Mouse (Mus musculus) urinary bladder, adult 2 months (tissue): ENCODE data around the gene Fbxo3. TPM values are rescaled to one million over a fixed set of nuclear protein-coding genes. Genes with fewer than 3 reads are reported as not detected.
"Not testable (repeated sequence)": the region's sequence is repeated elsewhere in the genome, so short reads cannot be mapped to it uniquely, and the experiment has no call there.

Source experiments
- DNase-seq: peaks from one replicate; pipeline ENCODE4 v3.0.0; 2022; ENCODE audit warnings: low spot score
- polyA plus RNA-seq: library from polyadenylated mRNA; depleted of rRNA; stranded (reverse); fragments of >200 nt; gene quantifications from 2 replicates; pipeline ENCODE4 v1.2.3, GENCODE M21; 2012; rRNA removed

Gene Fbxo3
- polyA plus RNA-seq, result 51.2 and 54.3 TPM in 2 replicates

- peak; percentile 68 for DNase-seq
Observed at GRCm38 (mm10) chr2:104027458-104028138, at the start of gene Fbxo3. Fbxo3 (plus strand) TSS chr2:104027721.

DNA sequence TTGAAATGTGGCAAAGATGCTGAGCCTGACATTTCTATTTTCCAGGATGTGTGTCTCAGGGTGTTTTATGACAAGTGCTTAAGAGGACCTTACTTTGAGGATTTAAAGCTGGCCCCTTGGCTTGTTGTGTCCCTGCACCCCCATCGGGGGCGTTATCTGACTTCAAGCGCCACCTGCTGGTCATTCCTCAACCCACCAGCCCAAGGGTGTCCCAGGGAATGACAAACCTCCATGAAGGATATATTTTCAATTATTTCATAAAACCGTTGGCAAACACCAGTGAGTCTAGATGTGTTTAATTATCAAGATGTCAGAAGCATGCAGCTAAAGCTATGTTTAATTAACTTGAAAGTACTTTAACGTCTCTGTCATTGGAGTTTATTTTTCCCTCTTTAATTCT, 45.3 kb upstream of the Fbxo3 start:
- DNase-seq, result peak; percentile 52

DNA sequence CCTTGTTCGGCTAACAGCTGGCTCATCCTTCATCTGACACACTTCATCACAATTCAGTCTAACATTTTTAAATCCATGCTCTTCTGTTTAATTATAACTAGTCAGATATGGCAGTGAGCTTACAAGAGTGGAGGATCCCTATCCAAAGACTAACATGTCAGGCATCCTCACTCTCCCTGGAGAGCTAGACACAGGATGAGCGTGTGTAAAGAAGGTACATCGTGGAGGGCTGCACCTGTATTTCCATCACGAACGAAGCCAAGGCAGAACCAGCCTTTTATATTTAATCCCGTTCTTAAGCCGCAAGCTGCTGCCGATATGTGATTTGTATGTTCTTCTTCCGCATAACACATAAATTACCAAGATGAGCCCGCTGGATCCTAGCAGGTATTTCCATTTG, 44.4 kb upstream of the Fbxo3 start:
- DNase-seq, result no peak

- DNase-seq, result not testable (repeated sequence)
Observed at GRCm38 (mm10) chr2:103987595-103987994, 39.9 kb upstream of the Fbxo3 start.

- DNase-seq, result no peak
Observed at GRCm38 (mm10) chr2:103989724-103990123, 37.8 kb upstream of the Fbxo3 start.

- no peak for DNase-seq
Observed at GRCm38 (mm10) chr2:103991303-103991702, 36.2 kb upstream of the Fbxo3 start.

- DNase-seq, result no peak
Observed at GRCm38 (mm10) chr2:103992162-103992561, 35.4 kb upstream of the Fbxo3 start.

- DNase-seq, result no peak
Observed at GRCm38 (mm10) chr2:103992618-103993332, 34.7 kb upstream of the Fbxo3 start.

GRCm38 (mm10) chr2:104001076-104001475, 26.4 kb upstream of the Fbxo3 start:
- DNase-seq, result no peak

DNA sequence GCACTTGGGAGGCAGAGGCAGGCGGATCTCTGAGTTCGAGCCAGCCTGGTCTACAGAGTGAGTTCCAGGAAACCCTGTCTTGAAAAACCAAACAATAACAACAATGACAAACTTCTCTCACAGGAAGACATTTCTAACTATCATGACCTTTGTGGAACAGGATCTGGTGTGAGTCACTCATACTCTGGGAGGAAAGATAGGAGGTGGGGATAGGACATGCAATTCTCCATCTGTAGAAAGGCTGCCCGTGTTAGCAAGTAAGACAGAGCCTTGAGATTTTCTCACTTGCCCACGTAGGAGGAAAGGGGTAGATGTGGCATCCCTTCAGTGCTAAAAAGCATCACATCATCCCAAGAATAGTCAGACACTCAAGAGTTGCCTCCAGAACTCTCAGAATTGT, 25.7 kb upstream of the Fbxo3 start:
- DNase-seq, result no peak

DNA sequence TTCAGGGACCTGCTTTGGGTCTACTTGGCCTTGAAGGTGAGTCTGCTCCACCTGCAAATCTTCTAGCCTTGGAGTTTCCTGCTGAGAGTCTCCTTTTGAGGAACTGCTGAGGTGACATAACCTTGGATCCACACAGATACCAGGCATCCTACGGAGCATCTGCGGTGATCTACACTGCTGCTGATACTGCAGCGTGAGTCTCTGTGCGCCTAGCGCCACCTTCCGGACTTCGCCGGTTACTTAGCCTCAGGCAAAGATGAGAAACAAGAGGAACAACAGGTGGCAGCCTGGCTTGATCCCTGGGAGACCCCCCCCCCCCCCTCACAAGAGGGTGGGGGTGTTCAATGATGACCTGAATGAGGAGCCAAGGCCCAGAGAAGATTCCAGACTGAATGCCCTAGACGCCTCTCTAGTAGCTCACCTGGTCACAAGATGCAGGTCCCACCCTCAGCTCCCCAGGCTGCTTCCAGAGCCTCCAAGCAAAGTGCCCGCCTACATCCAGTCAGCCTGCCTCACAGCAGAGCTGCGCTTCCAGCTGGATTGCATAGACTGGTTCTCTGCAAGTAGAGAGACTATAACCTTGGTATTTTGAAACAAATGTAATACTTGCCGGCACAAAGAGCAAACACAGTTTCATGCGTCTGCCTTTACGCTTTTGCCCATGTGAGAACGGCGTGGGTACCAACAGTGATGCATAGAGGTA, 24.7 kb upstream of the Fbxo3 start:
- DNase-seq, result no peak

DNA sequence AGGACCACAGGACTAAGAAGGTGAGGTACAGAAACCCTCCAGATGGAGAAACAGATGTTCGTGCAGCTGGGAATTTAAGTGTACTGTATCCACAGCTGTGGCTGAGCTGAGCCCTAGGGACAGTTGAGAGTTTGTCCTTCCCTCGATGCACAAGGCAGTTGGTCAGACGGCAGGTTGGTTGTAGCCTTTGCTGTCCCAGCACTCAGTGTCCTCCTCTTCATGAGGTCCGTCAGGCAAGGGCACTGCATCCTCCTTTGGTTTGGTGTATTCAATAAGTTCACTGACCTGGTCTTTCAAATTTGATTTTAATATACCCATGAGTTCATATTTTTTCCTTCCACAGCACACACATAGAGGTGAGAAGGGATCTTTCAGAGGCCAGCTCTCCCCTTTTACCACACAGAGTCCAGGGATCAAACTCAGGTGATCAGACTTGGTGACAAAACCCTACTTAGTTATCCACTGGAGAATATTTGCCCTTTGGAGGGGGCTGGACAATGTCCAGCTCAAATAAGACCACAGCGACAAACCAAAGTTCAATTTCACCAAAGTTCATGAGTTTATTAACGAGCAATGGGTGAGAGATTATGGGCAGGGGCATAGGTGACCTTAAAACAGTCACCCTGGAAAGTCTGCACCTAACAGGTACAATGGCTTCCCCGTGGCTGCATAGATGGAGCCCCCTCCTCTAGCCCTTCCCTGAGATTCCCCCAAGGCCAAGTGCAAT, 19.6 kb upstream of the Fbxo3 start:
- no peak for DNase-seq

DNA sequence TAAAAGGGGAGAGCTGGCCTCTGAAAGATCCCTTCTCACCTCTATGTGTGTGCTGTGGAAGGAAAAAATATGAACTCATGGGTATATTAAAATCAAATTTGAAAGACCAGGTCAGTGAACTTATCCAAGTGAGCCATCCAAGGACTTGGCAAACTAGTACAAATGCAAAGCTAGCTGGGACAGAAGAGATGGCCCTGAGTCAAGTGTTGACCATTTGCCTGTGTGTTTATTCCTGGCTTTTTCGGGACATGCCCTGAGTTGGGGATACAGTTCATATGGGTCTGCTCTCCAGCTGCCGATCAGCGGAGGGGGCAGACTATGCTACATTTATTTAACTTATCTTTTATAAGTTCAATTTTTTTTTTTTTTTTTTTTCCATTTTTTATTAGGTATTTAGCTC, 18.7 kb upstream of the Fbxo3 start:
- DNase-seq, result not testable (repeated sequence)

DNA sequence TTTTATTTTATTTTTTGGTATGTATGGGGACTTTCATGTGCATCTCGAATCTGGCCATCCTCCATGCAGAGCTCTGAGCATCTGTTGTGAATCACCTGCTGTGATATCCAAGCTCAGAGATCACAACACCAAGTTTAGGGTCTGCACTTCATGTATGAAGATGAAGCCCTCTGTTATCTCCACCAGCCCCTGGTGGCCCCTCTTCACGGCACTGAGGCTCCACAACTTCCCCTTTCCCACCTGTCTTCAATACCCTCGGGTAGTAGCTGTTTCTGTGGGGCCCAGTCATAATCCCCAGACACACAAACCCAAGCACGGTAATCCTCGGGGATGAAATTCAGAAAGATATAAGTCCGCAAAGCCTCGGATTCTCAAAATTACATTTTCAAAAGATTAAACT, 4.4 kb upstream of the Fbxo3 start:
- DNase-seq, result no peak

GRCm38 (mm10) chr2:104024656-104025055, 2.9 kb upstream of the Fbxo3 start:
- no peak for DNase-seq

DNA sequence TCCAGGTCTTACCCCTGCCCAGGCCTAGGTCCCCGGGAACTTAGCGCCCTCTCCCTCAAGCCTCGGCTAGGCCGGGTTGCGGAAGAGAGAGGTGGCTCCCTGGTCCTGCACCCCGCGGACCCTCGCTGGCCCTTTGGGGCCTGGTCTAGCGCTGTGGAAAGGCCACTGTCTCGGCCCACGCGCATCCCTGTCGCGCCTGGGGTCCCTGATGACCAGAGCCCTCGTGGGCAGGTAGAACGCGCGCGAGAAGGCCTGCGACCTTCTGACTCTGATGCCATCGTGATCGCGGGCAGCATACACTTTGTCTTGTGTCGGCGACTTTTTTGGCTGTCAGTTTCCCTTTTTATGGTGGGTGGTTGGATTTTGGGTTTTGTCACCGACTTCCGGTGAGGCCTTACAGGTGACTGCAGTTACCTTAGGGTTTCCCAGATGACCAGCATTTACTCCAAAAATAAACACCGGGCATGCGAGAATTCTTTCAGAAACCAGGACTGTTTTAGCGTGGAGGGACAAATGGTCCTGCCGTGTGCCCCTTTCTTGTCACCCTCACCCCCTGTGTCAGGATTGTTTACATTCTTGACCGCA, 710 bp downstream of the Fbxo3 start, which contains the start of gene 4931422A03Rik:
Gene 4931422A03Rik (minus strand): TSS at position 223 of the 585 bp plus-strand sequence.
- no peak for DNase-seq

GRCm38 (mm10) chr2:104029074-104029473, 1.6 kb downstream of the Fbxo3 start:
- no peak for DNase-seq

GRCm38 (mm10) chr2:104030381-104030780, 2.9 kb downstream of the Fbxo3 start:
- no peak for DNase-seq

- DNase-seq, result no peak
Observed at GRCm38 (mm10) chr2:104032056-104032455, 4.5 kb downstream of the Fbxo3 start.

DNA sequence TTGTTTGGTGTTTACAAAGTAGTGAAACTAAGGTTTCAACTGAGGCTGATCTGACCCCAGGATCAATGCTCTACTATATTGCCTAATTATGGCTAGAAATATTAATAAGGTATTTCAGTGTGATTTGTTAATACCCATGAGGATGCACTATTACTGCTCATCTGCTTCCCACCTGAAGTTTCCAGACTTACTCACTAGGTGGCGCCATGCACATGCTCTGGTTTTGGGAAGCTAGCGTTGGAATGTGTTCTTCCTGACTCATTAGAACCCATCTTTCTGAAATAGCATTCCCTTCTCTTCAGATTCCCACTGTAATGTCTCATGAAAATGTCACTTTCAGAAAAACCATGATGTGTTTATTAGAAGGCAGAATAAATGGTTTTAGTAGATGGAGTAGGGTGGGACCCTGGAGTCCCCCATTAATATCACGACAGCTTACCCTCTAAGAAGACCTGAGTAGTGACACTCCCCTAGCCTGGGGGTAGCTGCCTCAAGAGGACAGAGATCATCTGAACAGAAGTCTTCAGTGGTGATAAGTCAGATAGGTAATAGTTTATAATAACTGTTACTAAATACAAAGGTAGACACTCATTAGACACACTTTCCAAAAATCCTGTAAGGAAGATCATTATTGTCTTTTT, 7.4 kb downstream of the Fbxo3 start:
- no peak for DNase-seq

- no peak for DNase-seq
Observed at GRCm38 (mm10) chr2:104035595-104035994, 8.1 kb downstream of the Fbxo3 start.
